Mouse (Mus musculus) spleen, adult 18-20 months (tissue): Measurements from ENCODE around the gene Sin3b.

ENCODE experiments used
- DNase-seq, 2 experiments: peaks; one replicate each; pipeline ENCODE4 v3.0.0; 2022; ENCODE audit warnings: mixed read lengths in 2 of 2

The Sin3b gene

GRCm38 (mm10) chr8:72753781-72754180 lies 30.7 kb downstream of the Sin3b start:
- DNase-seq, result peak in 1 of 2 experiments; percentile 0

GRCm38 (mm10) chr8:72756031-72756430 lies 32.9 kb downstream of the Sin3b start:
- DNase-seq, result no peak

GRCm38 (mm10) chr8:72756771-72757390 lies 33.8 kb downstream of the Sin3b start:
- no peak for DNase-seq

- DNase-seq, result no peak
These were observed 34.5 kb downstream of the Sin3b start for GRCm38 (mm10) chr8:72757426-72758195.

- no peak for DNase-seq
These were observed 35.2 kb downstream of the Sin3b start for GRCm38 (mm10) chr8:72758310-72758709.

GRCm38 (mm10) chr8:72760216-72760615 lies 37.1 kb downstream of the Sin3b start:
- DNase-seq, result no peak

- DNase-seq, result no peak
These were observed 38.4 kb downstream of the Sin3b start, which contains the start of gene F2rl3 for GRCm38 (mm10) chr8:72761322-72762051. TSS of gene F2rl3 (plus strand) at chr8:72761880.

- DNase-seq, result no peak
These were observed 39.2 kb downstream of the Sin3b start for GRCm38 (mm10) chr8:72762306-72762705.

- no peak for DNase-seq
These were observed 42.6 kb downstream of the Sin3b start for GRCm38 (mm10) chr8:72765696-72766095.

- no peak for DNase-seq
These were observed 43.7 kb downstream of the Sin3b start for GRCm38 (mm10) chr8:72766777-72767176.

GRCm38 (mm10) chr8:72777797-72778196 lies 54.7 kb downstream of the Sin3b start:
- no peak for DNase-seq

- DNase-seq, result no peak
These were observed 57.6 kb downstream of the Sin3b start for GRCm38 (mm10) chr8:72780644-72781043.

GRCm38 (mm10) chr8:72801583-72801982 lies 78.5 kb downstream of the Sin3b start:
- no peak for DNase-seq
